Mouse (Mus musculus): ENCODE measurements around the gene Rbfox3. TPM values are rescaled to one million over a fixed set of nuclear protein-coding genes. Genes with fewer than 3 reads are reported as not detected.

Gene Rbfox3
- polyA plus RNA-seq, 1 experiment from 2014 or later = 1.1 TPM

DNA sequence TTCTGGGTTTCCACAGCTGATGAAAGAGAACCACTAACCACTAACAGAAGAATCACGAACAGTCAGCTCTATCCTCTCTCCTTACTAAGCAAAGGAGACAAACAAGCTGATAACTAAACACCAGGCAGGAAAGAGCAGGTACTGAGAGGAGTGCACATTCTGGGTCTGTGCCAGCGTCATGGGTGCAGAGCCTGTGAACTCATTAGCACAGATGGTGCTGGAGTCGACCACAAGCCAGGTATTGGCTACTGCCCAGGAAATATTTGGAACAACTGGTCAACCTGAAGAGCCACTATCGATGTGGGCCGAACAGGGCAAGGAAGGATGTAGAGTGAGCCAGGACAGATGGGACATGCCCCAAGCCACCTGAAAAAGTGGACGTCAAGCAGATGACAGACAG is 50.2 kb downstream of the Rbfox3 start:
- no peak overlapping the region for H3K9ac ChIP-seq (ENCODE audit: low read depth, low read length)
- H3K4me3 ChIP-seq (ENCODE audit: low read depth, low read length) = no peak overlapping the region
- no peak overlapping the region for H3K4me2 ChIP-seq
- H3K36me3 ChIP-seq (ENCODE audit: control insufficient read depth, insufficient read depth, low read length) = no peaks in the 10 kb centered on the region
- H3K27me3 ChIP-seq (replicated peaks; ENCODE audit: control insufficient read depth, insufficient read depth, low read length) = no peaks in the 10 kb centered on the region
- DNase-seq (ENCODE audit: low spot score) = no peak
- 82% methylated on average over 6 of the region's 6 CpGs for WGBS
- H3K27ac ChIP-seq (ENCODE audit: low read depth, low read length) = no peak overlapping the region
- no peaks in the 10 kb centered on the region for H3K4me1 ChIP-seq (replicated peaks; ENCODE audit: control insufficient read depth, insufficient read depth, low read length)
- no peaks in the 10 kb centered on the region for H3K9me3 ChIP-seq (ENCODE audit: control insufficient read depth, low read length)
- no peak for ATAC-seq (replicated peaks; ENCODE audit: low FRiP score)

DNA sequence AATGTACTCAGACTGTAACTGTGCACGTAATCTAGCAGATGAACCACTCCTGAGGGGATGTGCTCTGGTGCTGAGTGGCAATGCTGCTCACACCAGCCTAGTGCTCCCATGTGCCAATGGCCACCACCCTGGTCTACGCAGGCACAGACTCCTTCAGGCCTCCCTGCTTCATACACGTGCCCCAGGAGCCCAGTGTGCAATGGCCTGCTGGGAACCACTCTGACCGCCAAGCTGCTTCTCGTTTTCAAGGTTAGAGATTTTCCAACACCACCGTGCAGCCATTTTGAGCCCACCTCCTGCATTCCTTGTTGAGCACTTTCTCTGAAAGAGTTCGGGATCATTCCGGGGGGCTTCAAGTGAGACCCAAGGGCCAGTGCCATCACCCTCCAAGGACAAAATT is 50.6 kb downstream of the Rbfox3 start:
- DNase-seq (ENCODE audit: low spot score) (no peak), ATAC-seq (replicated peaks; ENCODE audit: low FRiP score) (no peak)
- H3K27ac ChIP-seq (ENCODE audit: low read depth, low read length) = no peak overlapping the region
- no peaks in the 10 kb centered on the region for H3K36me3 ChIP-seq (ENCODE audit: control insufficient read depth, insufficient read depth, low read length)
- no peaks in the 10 kb centered on the region for H3K27me3 ChIP-seq (replicated peaks; ENCODE audit: control insufficient read depth, insufficient read depth, low read length)
- no peaks in the 10 kb centered on the region for H3K9me3 ChIP-seq (ENCODE audit: control insufficient read depth, low read length)
- H3K4me3 ChIP-seq (ENCODE audit: low read depth, low read length) = no peak overlapping the region
- 85% methylated on average over 8 of the region's 8 CpGs for WGBS
- H3K9ac ChIP-seq (ENCODE audit: low read depth, low read length) = no peak overlapping the region
- H3K4me2 ChIP-seq = no peak overlapping the region
- H3K4me1 ChIP-seq (replicated peaks; ENCODE audit: control insufficient read depth, insufficient read depth, low read length) = no peaks in the 10 kb centered on the region

DNA sequence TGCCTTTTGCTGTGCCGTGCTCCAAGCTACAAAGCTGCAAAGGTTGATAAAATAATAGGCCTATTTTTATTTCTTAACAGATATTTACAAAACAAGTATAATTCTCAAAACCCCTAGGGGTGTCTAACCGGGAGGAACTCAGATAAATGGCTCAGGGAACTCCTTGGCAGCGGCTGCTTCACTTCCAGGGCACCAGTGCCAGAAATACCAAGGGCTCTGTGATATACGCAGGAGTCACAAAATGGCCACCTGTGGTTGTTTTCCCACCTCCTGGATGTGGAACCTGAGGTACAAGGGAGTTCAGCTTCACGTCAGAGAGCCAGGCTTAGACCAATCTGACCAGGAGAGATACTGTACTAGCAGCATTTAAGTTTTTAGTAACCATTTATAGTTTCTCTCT is 51.6 kb downstream of the Rbfox3 start:
- no peak for DNase-seq (ENCODE audit: low spot score)
- H3K27ac ChIP-seq (ENCODE audit: low read depth, low read length) = no peak overlapping the region
- 71% methylated on average over 5 of the region's 5 CpGs for WGBS
- ATAC-seq (replicated peaks; ENCODE audit: low FRiP score) = no peak
- no peak overlapping the region for H3K4me3 ChIP-seq (ENCODE audit: low read depth, low read length)
- H3K27me3 ChIP-seq (replicated peaks; ENCODE audit: control insufficient read depth, insufficient read depth, low read length) = no peaks in the 10 kb centered on the region
- H3K4me1 ChIP-seq (replicated peaks; ENCODE audit: control insufficient read depth, insufficient read depth, low read length) = no peaks in the 10 kb centered on the region
- H3K9ac ChIP-seq (ENCODE audit: low read depth, low read length) = no peak overlapping the region
- no peaks in the 10 kb centered on the region for H3K9me3 ChIP-seq (ENCODE audit: control insufficient read depth, low read length)
- no peak overlapping the region for H3K4me2 ChIP-seq
- H3K36me3 ChIP-seq (ENCODE audit: control insufficient read depth, insufficient read depth, low read length) = no peaks in the 10 kb centered on the region

DNA sequence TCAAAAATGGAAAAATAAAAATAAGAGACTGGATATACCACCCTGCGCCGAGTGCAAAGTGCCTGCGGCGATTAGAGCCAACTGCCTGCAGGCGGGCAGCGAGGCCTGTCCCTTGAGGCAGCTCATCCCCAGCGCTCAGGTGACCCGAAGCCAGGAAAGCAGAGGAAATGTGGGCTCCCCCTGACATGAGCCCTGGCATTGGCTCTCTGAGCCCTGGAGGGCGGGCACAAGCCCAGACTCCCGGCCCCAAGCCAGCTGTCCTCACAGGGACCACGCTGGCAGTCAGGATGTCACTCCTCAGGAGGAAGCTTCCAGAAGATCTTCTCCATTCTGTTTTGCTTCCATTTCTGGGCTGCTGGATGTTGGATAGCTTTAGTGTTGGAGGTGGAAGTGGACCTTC is 53.1 kb downstream of the Rbfox3 start:
- no peak overlapping the region for H3K9ac ChIP-seq (ENCODE audit: low read depth, low read length)
- H3K4me2 ChIP-seq = no peak overlapping the region
- 77% methylated on average over 11 of the region's 11 CpGs for WGBS
- H3K27me3 ChIP-seq (replicated peaks; ENCODE audit: control insufficient read depth, insufficient read depth, low read length) = no peaks in the 10 kb centered on the region
- DNase-seq (ENCODE audit: low spot score) = no peak
- H3K4me1 ChIP-seq (replicated peaks; ENCODE audit: control insufficient read depth, insufficient read depth, low read length) = no peaks in the 10 kb centered on the region
- ATAC-seq (replicated peaks; ENCODE audit: low FRiP score) = no peak
- H3K4me3 ChIP-seq (ENCODE audit: low read depth, low read length) = no peak overlapping the region
- no peaks in the 10 kb centered on the region for H3K36me3 ChIP-seq (ENCODE audit: control insufficient read depth, insufficient read depth, low read length)
- H3K9me3 ChIP-seq (ENCODE audit: control insufficient read depth, low read length) = no peaks in the 10 kb centered on the region
- H3K27ac ChIP-seq (ENCODE audit: low read depth, low read length) = no peak overlapping the region

DNA sequence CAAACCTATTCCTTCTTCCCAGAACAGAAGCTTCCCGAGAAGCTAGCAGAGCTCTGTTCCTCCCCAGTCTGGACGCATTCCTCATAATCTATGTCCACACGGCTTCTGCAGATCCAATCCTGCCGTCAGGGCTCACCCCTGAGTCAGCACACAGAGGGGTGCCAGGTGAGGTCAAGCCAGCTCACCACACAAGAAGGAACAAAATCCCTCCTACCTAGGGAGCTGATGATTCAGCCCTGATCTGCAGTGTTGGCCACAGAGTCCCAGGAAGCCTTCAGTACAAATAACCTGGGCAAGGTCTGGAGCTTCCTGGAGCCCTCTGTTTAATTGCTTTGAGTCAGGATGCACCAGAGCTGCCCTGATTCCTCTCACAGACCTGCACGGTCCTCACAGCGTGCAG is 60.0 kb downstream of the Rbfox3 start:
- 71% methylated on average over 6 of the region's 6 CpGs for WGBS
- DNase-seq (ENCODE audit: low spot score) (no peak), ATAC-seq (replicated peaks; ENCODE audit: low FRiP score) (no peak)

DNA sequence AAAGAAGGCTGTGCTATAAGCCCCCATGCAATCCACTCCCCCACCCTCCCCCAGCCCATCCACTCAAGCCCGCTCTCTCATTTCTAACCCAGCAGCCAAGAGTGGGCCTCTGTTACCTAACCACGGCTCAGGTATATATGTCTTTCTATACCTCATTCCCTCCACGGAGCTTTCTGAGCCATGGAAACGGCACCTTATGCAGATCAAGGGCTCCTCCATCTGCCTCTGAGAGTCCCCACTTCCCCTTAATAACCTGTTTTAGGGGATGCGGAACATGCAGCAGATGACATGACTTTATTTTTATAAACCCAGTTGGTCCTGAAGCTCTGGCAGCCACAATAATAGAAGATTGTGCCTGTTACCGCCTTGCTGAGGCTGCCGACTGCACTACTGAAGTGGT is 63.4 kb downstream of the Rbfox3 start:
- WGBS = 78% methylated on average over 7 of the region's 7 CpGs
- Histone ChIP-seq H3K27ac (ENCODE audit: low read depth, low read length) (no peak overlapping the region), H3K9me3 (ENCODE audit: control insufficient read depth, low read length) (no peaks in the 10 kb centered on the region), H3K36me3 (ENCODE audit: control insufficient read depth, insufficient read depth, low read length) (no peaks in the 10 kb centered on the region), H3K9ac (ENCODE audit: low read depth, low read length) (no peak overlapping the region), H3K27me3 (replicated peaks; ENCODE audit: control insufficient read depth, insufficient read depth, low read length) (no peaks in the 10 kb centered on the region), H3K4me1 (replicated peaks; ENCODE audit: control insufficient read depth, insufficient read depth, low read length) (no peaks in the 10 kb centered on the region), H3K4me2 (no peak overlapping the region), H3K4me3 (ENCODE audit: low read depth, low read length) (no peak overlapping the region)
- ATAC-seq (replicated peaks; ENCODE audit: low FRiP score) (no peak), DNase-seq (ENCODE audit: low spot score) (no peak)

More for the DNA sequence above, 60.0 kb downstream of the Rbfox3 start:
- Histone ChIP-seq H3K27me3 (replicated peaks; ENCODE audit: control insufficient read depth, insufficient read depth, low read length) (no peaks in the 10 kb centered on the region), H3K9me3 (ENCODE audit: control insufficient read depth, low read length) (no peaks in the 10 kb centered on the region), H3K4me1 (replicated peaks; ENCODE audit: control insufficient read depth, insufficient read depth, low read length) (no peaks in the 10 kb centered on the region), H3K4me2 (no peak overlapping the region), H3K4me3 (ENCODE audit: low read depth, low read length) (no peak overlapping the region), H3K36me3 (ENCODE audit: control insufficient read depth, insufficient read depth, low read length) (no peaks in the 10 kb centered on the region), H3K9ac (ENCODE audit: low read depth, low read length) (no peak overlapping the region), H3K27ac (ENCODE audit: low read depth, low read length) (no peak overlapping the region)

DNA sequence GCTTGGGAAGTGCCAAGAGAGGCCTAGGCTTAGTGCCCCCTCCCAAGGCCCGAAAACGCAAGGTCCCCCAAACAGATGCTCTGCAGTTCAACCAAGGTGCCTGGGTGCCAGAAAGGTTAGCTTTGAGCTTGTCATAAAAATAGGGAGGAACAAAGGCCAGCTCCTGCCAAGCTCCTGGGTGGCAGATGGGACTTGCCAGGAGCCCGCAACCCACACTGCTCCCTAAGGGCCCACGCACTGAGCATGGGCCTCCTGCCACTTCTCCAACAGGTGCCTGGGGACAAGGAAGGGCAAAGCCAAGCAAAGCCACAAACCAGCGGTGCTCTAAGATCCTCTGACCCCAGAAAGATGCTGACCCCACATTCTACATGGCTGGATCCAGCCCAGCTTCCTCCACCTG is 70.4 kb downstream of the Rbfox3 start:
- no peaks in the 10 kb centered on the region for H3K27me3 ChIP-seq (replicated peaks; ENCODE audit: control insufficient read depth, insufficient read depth, low read length)
- H3K4me1 ChIP-seq (replicated peaks; ENCODE audit: control insufficient read depth, insufficient read depth, low read length) = no peaks in the 10 kb centered on the region
- no peak overlapping the region for H3K4me3 ChIP-seq (ENCODE audit: low read depth, low read length)
- DNase-seq (ENCODE audit: low spot score) (no peak), ATAC-seq (replicated peaks; ENCODE audit: low FRiP score) (no peak)
- H3K27ac ChIP-seq (ENCODE audit: low read depth, low read length) = no peak overlapping the region
- 84% methylated on average over 5 of the region's 5 CpGs for WGBS
- no peaks in the 10 kb centered on the region for H3K36me3 ChIP-seq (ENCODE audit: control insufficient read depth, insufficient read depth, low read length)
- no peaks in the 10 kb centered on the region for H3K9me3 ChIP-seq (ENCODE audit: control insufficient read depth, low read length)
- H3K4me2 ChIP-seq = no peak overlapping the region
- H3K9ac ChIP-seq (ENCODE audit: low read depth, low read length) = no peak overlapping the region

DNA sequence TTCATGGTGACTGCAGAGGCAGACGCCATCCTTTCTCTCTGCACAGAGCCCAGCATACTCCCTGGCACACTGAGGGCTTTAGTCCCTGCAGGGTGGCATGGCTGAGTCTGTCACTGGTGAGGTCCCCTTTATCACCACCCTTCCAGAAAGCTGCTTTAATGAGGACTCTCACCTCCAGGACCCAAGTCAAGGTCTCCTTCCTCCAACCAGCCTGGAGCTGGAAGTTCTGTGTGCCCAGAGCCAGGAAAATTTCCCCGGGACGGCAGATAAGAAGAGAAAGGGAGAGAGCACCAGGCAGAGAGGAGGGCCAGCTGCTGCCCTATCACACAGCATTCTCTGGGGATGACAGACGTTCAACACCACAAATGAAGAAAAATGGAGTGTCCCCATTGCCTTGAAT is 73.2 kb downstream of the Rbfox3 start:
- no peaks in the 10 kb centered on the region for H3K27me3 ChIP-seq (replicated peaks; ENCODE audit: control insufficient read depth, insufficient read depth, low read length)
- H3K9me3 ChIP-seq (ENCODE audit: control insufficient read depth, low read length) = no peaks in the 10 kb centered on the region
- no peak overlapping the region for H3K4me2 ChIP-seq
- no peak overlapping the region for H3K27ac ChIP-seq (ENCODE audit: low read depth, low read length)
- WGBS = 33% methylated on average over 4 of the region's 4 CpGs
- DNase-seq (ENCODE audit: low spot score) (no peak), ATAC-seq (replicated peaks; ENCODE audit: low FRiP score) (no peak)
- H3K4me1 ChIP-seq (replicated peaks; ENCODE audit: control insufficient read depth, insufficient read depth, low read length) = no peaks in the 10 kb centered on the region
- no peaks in the 10 kb centered on the region for H3K36me3 ChIP-seq (ENCODE audit: control insufficient read depth, insufficient read depth, low read length)
- H3K4me3 ChIP-seq (ENCODE audit: low read depth, low read length) = no peak overlapping the region
- H3K9ac ChIP-seq (ENCODE audit: low read depth, low read length) = no peak overlapping the region

DNA sequence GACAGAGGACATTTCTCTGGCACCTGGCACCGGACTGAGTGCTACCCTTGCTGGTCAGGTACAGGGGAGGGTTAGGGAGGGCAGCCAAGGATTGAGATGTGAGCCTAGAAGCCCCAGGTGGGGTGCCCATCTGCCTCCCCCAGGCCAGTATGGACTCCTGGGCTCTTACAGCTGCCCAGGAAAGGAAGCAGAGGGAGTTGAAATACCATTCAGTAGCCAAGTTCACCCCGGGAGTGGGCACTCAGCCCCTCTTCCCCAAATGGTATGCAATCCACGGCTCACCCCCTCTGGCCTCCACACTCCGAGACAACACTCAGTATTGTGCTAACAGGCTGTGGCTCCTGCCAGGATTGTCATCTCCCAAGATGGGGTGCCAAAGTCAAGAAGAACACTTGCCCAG is 74.5 kb downstream of the Rbfox3 start:
- Histone ChIP-seq H3K27me3 (replicated peaks; ENCODE audit: control insufficient read depth, insufficient read depth, low read length) (no peaks in the 10 kb centered on the region), H3K4me3 (ENCODE audit: low read depth, low read length) (no peak overlapping the region), H3K9me3 (ENCODE audit: control insufficient read depth, low read length) (no peaks in the 10 kb centered on the region), H3K4me2 (no peak overlapping the region), H3K4me1 (replicated peaks; ENCODE audit: control insufficient read depth, insufficient read depth, low read length) (no peaks in the 10 kb centered on the region), H3K27ac (ENCODE audit: low read depth, low read length) (no peak overlapping the region), H3K9ac (ENCODE audit: low read depth, low read length) (no peak overlapping the region), H3K36me3 (ENCODE audit: control insufficient read depth, insufficient read depth, low read length) (no peaks in the 10 kb centered on the region)
- DNase-seq (ENCODE audit: low spot score) (no peak), ATAC-seq (replicated peaks; ENCODE audit: low FRiP score) (no peak)
- 66% methylated on average over 4 of the region's 4 CpGs for WGBS

Data from liver, embryonic 11.5 days (tissue).